Mouse (Mus musculus) erythroid progenitor cell, adult 5-6 weeks (primary cell): Measurements from ENCODE around the gene Cdk15. TPM values are rescaled to one million over a fixed set of nuclear protein-coding genes. Genes with fewer than 3 reads are reported as not detected.
A peak's percentile ranks its signal among the peaks of the same experiment; 100 is the strongest.

Source experiments
- ATAC-seq: replicated peaks from 2 replicates; pipeline ENCODE4 v1.8.0; 2016; ENCODE audit warnings: moderate number of reproducible peaks, mild to moderate bottlenecking, moderate TSS enrichment, inconsistent platforms; ENCODE audit not compliant: poor library complexity, low FRiP score, severe bottlenecking
- total RNA-seq, 2 experiments: library from RNA; stranded (forward) in 1 of 2; stranded (reverse) in 1 of 2; fragments of 150-400 nt in 1 of 2; fragments of 186-747, 209-891 nt in 1 of 2; gene quantifications; 2 replicates each; pipeline versions ENCODE4 v1.2.3 to v1.2.4; 2015 to 2017; ENCODE audit warnings: low replicate concordance in 2 of 2

Cdk15 gene
- total RNA-seq (2015; ENCODE audit: low replicate concordance) (not detected in 2 replicates), total RNA-seq (2017; ENCODE audit: low replicate concordance) (not detected in 2 replicates)

GRCm38 (mm10) chr1:59256751-59257231 lies at the start of gene Cdk15:
TSS of gene Cdk15 (plus strand) at chr1:59256906.
- ATAC-seq = no peak

- no peak for ATAC-seq
Measured at GRCm38 (mm10) chr1:59208331-59208730, 48.4 kb upstream of the Cdk15 start.

- ATAC-seq = no peak
Measured at GRCm38 (mm10) chr1:59211651-59212050, 45.1 kb upstream of the Cdk15 start.

GRCm38 (mm10) chr1:59212076-59212779 lies 44.5 kb upstream of the Cdk15 start:
- no peak for ATAC-seq

DNA sequence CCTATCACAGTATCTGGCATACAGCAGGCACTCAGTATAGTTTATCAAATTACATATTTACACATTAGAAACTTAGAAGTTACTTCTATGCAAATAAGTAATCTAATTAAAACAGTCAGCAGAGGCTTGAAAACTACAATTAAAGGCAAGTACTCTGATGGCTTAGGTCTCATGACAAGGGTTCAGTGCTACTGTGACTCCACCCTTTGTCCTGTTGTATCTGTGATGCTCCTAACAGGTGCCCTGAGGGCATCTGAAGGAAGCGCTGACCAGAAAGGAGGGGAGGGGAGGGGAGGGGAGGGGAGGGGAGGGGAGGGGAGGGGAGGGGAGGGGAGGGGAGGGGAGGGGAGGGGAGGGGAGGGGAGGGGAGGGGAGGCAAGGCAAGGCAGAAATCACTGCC lies 43.8 kb upstream of the Cdk15 start:
- ATAC-seq = no peak

DNA sequence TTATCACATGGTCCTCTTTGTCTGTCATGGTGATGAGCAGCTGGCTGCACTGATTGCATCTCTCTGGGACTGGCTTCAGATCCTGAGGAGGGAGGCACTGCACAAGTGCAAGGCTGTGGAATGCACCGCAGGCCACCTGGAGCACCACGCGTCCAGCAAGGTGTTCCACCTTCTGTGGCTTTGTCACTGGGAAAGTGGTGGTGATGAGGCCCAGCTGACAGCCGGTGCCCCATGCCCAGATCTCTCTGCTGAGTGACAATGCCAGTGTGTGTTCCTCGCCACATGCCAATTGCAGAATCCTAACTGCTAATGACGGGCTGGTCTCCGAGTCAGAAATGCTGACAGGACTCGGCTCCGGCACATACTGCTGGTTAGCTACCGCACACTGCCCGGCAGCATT lies 41.3 kb upstream of the Cdk15 start:
- ATAC-seq = no peak; the same call in 1 of the 2 replicates

DNA sequence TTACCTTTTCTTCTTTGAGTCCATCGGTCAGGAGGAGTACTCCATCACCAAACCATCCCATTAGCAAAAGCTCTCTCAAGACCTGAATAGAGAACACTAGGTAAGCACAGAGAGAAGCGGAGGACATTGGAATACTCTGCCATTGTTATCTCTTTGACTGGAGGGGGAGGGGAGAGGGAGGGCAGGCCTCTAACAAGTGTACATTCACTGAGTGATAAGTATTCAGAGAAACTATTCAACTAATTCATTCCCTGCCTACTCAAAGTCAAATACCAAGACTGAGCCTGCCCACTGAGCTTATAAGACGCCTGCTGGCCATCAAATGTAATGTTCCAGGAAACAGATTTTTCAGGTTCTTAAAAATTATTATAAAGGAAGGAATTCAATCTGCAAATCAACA lies 36.3 kb upstream of the Cdk15 start:
- ATAC-seq = no peak

GRCm38 (mm10) chr1:59221591-59221990 lies 35.1 kb upstream of the Cdk15 start:
- ATAC-seq = no peak

GRCm38 (mm10) chr1:59222101-59222825 lies 34.4 kb upstream of the Cdk15 start:
- no peak for ATAC-seq

GRCm38 (mm10) chr1:59228552-59228951 lies 28.2 kb upstream of the Cdk15 start:
- no peak for ATAC-seq

DNA sequence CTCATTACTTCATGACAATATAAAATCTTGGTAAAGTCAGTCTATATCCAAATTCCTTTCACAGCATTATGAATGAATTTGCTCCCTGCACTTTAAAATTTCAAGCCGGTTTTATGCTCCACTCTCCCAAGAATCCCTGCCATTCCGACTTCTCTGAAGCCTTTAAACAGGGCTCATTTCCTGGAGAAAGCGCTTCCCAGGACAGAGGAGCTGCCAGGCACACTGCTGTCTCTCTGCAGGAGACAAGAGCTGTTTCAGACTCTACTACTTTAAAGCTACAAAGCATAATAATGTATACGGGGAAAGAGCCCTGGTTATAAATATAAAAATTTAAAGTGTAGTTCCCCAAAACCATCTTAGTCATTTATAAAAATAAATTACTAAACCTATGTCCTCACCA lies 27.5 kb upstream of the Cdk15 start:
- no peak for ATAC-seq

DNA sequence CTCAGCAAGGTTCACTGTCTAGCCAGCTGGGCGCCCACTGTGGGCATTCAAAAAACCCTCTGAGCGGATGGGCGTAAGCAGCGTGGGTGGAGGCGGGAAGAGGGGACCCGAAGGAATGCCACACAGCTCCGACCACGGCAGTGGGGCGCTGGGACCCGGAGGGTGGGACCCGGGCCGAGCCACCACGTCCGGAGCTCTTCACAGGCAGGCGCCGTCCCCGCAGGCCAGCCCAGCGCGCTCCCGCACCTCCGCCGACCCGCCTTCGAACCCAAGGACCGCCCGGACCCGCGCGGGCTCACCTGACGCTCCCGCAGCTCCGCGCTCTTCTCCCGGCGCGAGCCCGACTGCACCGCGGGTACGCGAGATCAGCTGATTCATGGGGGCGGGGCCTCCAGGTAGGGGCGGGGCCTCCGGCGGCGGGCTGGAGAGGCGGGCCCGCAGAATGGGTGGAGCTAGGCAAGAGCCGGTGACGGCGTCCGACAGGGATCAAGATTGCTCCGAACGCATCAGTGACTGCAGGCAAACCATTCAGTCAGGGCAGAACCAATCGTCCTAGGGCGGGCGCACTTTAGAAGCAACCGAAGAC lies 19.8 kb upstream of the Cdk15 start, which contains the start of gene Als2:
TSS of gene Als2 (minus strand) at position 376 of the 586 bp plus-strand sequence.
- ATAC-seq = peak; percentile 89

GRCm38 (mm10) chr1:59237614-59238211 lies 19.0 kb upstream of the Cdk15 start:
- peak; percentile 80 for ATAC-seq

DNA sequence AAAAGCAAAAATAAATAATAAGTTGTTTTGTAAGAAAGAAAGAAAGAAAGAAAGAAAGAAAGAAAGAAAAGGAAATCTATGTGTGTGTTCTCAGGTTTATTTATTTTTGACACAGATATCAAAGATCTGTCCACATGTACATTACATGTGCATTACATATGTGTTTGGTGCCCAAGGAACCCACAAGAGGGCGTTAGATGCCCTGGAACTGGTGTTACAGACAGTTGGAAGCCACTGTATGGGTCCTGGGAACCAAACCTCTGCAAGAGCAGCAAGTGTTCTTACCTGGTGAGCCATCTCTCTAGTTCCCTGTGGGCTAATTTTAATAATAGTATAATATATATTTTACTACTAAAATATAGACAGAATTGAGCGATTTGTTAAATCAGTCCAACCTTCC lies 12.9 kb upstream of the Cdk15 start:
- no peak for ATAC-seq

- ATAC-seq = peak; percentile 30; the same call in 1 of the 2 replicates
Measured at GRCm38 (mm10) chr1:59247602-59248001, 9.1 kb upstream of the Cdk15 start.

GRCm38 (mm10) chr1:59252762-59253161 lies 3.9 kb upstream of the Cdk15 start:
- ATAC-seq = no peak

GRCm38 (mm10) chr1:59253301-59253909 lies 3.3 kb upstream of the Cdk15 start:
- no peak for ATAC-seq

DNA sequence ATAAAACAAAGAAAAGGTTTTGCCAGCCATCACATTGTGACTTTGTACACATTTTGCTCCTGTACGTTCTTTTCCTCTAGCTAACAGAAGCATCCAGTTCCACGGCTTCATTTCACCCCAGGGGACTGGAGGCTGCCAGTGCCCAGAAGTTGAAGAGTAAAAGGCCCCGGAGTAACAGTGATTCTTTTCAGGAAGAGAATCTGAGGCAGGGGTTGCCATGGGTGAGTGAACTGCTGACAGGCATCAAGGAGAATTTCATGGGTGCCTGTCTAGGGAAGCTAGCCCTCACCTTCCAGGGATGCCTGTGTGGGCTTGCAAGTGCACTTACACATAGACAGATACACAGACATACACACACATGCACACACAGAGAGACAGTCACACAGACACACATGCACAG lies 1.0 kb downstream of the Cdk15 start:
- ATAC-seq = no peak

DNA sequence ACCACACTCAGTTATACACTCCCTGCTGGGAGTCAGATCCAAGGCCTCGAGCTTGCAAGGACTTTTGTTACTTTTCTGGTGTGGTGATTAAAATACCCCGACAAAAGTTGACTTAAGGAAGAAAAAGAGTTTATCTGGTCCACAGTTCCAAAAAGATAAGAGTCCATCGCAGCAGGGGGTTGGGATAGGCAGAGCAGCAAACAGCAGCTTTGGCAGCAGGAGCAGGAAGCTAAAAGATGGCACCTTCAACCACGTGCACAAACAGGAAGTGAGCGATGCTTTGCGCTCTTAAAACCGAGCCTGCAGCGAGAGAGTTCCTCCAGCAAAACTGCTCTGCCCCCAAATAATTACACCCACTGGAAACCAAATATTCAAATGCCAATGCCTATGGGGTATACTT lies 12.2 kb downstream of the Cdk15 start:
- ATAC-seq = no peak

GRCm38 (mm10) chr1:59269466-59269865 lies 12.8 kb downstream of the Cdk15 start:
- no peak for ATAC-seq
